Mouse (Mus musculus): ENCODE results near the gene Mindy4. TPM values are rescaled to one million over a fixed set of nuclear protein-coding genes. Genes with fewer than 3 reads are reported as not detected.

Mindy4 gene
- polyA plus RNA-seq, 1 experiment from 2014 or later, result 17.2 TPM

GRCm38 (mm10) chr6:55299482-55299881, 96.3 kb downstream of the Mindy4 start:
- Histone ChIP-seq H3K36me3 (peaks cover 53% of the 10 kb centered on the region), H3K27me3 (ENCODE audit: insufficient read depth, poor library complexity, severe bottlenecking) (no peaks in the 10 kb centered on the region), H3K9me3 (no peaks in the 10 kb centered on the region), H3K27ac (no peak overlapping the region), H3K4me1 (replicated peaks) (0 out of 2 replicates have a peak, but pooled peaks cover 4% of the 10 kb centered on the region), H3K4me3 (no peak overlapping the region)
- WGBS, result 86% methylated on average over 8 of the region's 8 CpGs
- DNase-seq (ENCODE audit: low spot score), result no peak

GRCm38 (mm10) chr6:55299917-55300316, 96.7 kb downstream of the Mindy4 start:
- WGBS, result 91% methylated on average over 2 of the region's 2 CpGs
- peaks cover 53% of the 10 kb centered on the region for H3K36me3 ChIP-seq
- no peaks in the 10 kb centered on the region for H3K27me3 ChIP-seq (ENCODE audit: insufficient read depth, poor library complexity, severe bottlenecking)
- H3K9me3 ChIP-seq, result no peaks in the 10 kb centered on the region
- H3K4me3 ChIP-seq, result no peak overlapping the region
- no peak overlapping the region for H3K27ac ChIP-seq
- no peak for DNase-seq (ENCODE audit: low spot score)
- H3K4me1 ChIP-seq (replicated peaks), result 0 out of 2 replicates have a peak, but pooled peaks cover under 1% of the 10 kb centered on the region

- H3K9me3 ChIP-seq, result no peaks in the 10 kb centered on the region
- peaks cover 53% of the 10 kb centered on the region for H3K36me3 ChIP-seq
- 87% methylated on average over 11 of the region's 11 CpGs for WGBS
- DNase-seq (ENCODE audit: low spot score), result no peak
- H3K27ac ChIP-seq, result no peak overlapping the region
- H3K27me3 ChIP-seq (ENCODE audit: insufficient read depth, poor library complexity, severe bottlenecking), result no peaks in the 10 kb centered on the region
- H3K4me1 ChIP-seq (replicated peaks), result no peaks in the 10 kb centered on the region; the same call in 1 of the 2 replicates
- no peak overlapping the region for H3K4me3 ChIP-seq
Measured at GRCm38 (mm10) chr6:55300704-55301103, 97.5 kb downstream of the Mindy4 start.

GRCm38 (mm10) chr6:55310179-55310578, 107.0 kb downstream of the Mindy4 start:
- Histone ChIP-seq H3K36me3 (peaks cover 15% of the 10 kb centered on the region), H3K4me1 (replicated peaks) (peaks cover 15% of the 10 kb centered on the region), H3K27ac (peak overlapping the region; percentile 69), H3K9me3 (no peaks in the 10 kb centered on the region), H3K4me3 (no peak overlapping the region), H3K27me3 (ENCODE audit: insufficient read depth, poor library complexity, severe bottlenecking) (0 out of 2 replicates have a peak, but pooled peaks cover 4% of the 10 kb centered on the region)
- DNase-seq (ENCODE audit: low spot score), result no peak
- 59% methylated on average over 2 of the region's 2 CpGs for WGBS

- Histone ChIP-seq H3K4me1 (replicated peaks) (peaks cover 15% of the 10 kb centered on the region), H3K9me3 (no peaks in the 10 kb centered on the region), H3K36me3 (peaks cover 15% of the 10 kb centered on the region), H3K4me3 (no peak overlapping the region), H3K27me3 (ENCODE audit: insufficient read depth, poor library complexity, severe bottlenecking) (0 out of 2 replicates have a peak, but pooled peaks cover 4% of the 10 kb centered on the region), H3K27ac (no peak overlapping the region)
- 52% methylated on average over 5 of the region's 5 CpGs for WGBS
- peak; percentile 33 for DNase-seq (ENCODE audit: low spot score)
Measured at GRCm38 (mm10) chr6:55311962-55312361, 108.8 kb downstream of the Mindy4 start.

GRCm38 (mm10) chr6:55313893-55314292, 110.7 kb downstream of the Mindy4 start:
- Histone ChIP-seq H3K27ac (no peak overlapping the region), H3K4me3 (no peak overlapping the region), H3K9me3 (no peaks in the 10 kb centered on the region), H3K27me3 (ENCODE audit: insufficient read depth, poor library complexity, severe bottlenecking) (0 out of 2 replicates have a peak, but pooled peaks cover 4% of the 10 kb centered on the region), H3K36me3 (peaks cover 17% of the 10 kb centered on the region), H3K4me1 (replicated peaks) (peaks cover 15% of the 10 kb centered on the region)
- 86% methylated on average over 4 of the region's 4 CpGs for WGBS
- no peak for DNase-seq (ENCODE audit: low spot score)

GRCm38 (mm10) chr6:55314628-55315027, 111.4 kb downstream of the Mindy4 start:
- H3K36me3 ChIP-seq, result peaks cover 12% of the 10 kb centered on the region
- 0 out of 2 replicates have a peak, but pooled peaks cover 4% of the 10 kb centered on the region for H3K27me3 ChIP-seq (ENCODE audit: insufficient read depth, poor library complexity, severe bottlenecking)
- 94% methylated on average over 8 of the region's 8 CpGs for WGBS

GRCm38 (mm10) chr6:55318597-55318996, 115.4 kb downstream of the Mindy4 start:
- DNase-seq (ENCODE audit: low spot score), result no peak
- 91% methylated on average over 3 of the region's 3 CpGs for WGBS
- Histone ChIP-seq H3K36me3 (peaks cover 9% of the 10 kb centered on the region; the same call in 1 of the 2 replicates), H3K27me3 (ENCODE audit: insufficient read depth, poor library complexity, severe bottlenecking) (0 out of 2 replicates have a peak, but pooled peaks cover 1% of the 10 kb centered on the region), H3K4me1 (replicated peaks) (peaks cover 14% of the 10 kb centered on the region; the same call in 1 of the 2 replicates), H3K4me3 (no peak overlapping the region), H3K27ac (no peak overlapping the region), H3K9me3 (no peaks in the 10 kb centered on the region)

More at GRCm38 (mm10) chr6:55314628-55315027, 111.4 kb downstream of the Mindy4 start:
- H3K27ac ChIP-seq, result no peak overlapping the region
- no peak overlapping the region for H3K4me3 ChIP-seq
- DNase-seq (ENCODE audit: low spot score), result no peak
- peaks cover 20% of the 10 kb centered on the region for H3K4me1 ChIP-seq (replicated peaks)
- H3K9me3 ChIP-seq, result no peaks in the 10 kb centered on the region

GRCm38 (mm10) chr6:55319585-55320551, 116.7 kb downstream of the Mindy4 start:
- Histone ChIP-seq H3K4me1 (replicated peaks) (peaks cover 16% of the 10 kb centered on the region; the same call in 1 of the 2 replicates), H3K9me3 (no peaks in the 10 kb centered on the region), H3K4me3 (no peak overlapping the region), H3K36me3 (peaks cover 9% of the 10 kb centered on the region; the same call in 1 of the 2 replicates), H3K27me3 (ENCODE audit: insufficient read depth, poor library complexity, severe bottlenecking) (no peaks in the 10 kb centered on the region), H3K27ac (no peak overlapping the region; the same call in 1 of the 2 replicates)
- no peak for DNase-seq (ENCODE audit: low spot score)
- WGBS, result 75% methylated on average over 14 of the region's 14 CpGs

GRCm38 (mm10) chr6:55320894-55321293, 117.7 kb downstream of the Mindy4 start:
- 0 out of 2 replicates have a peak overlapping the region, but pooled peaks have one; percentile 2 for H3K27ac ChIP-seq
- DNase-seq (ENCODE audit: low spot score), result no peak
- H3K27me3 ChIP-seq (ENCODE audit: insufficient read depth, poor library complexity, severe bottlenecking), result no peaks in the 10 kb centered on the region
- no peak overlapping the region for H3K4me3 ChIP-seq
- WGBS, result 82% methylated on average over 4 of the region's 4 CpGs
- H3K9me3 ChIP-seq, result no peaks in the 10 kb centered on the region
- H3K4me1 ChIP-seq (replicated peaks), result peaks cover 21% of the 10 kb centered on the region
- peaks cover 9% of the 10 kb centered on the region; the same call in 1 of the 2 replicates for H3K36me3 ChIP-seq

GRCm38 (mm10) chr6:55321518-55321917, 118.3 kb downstream of the Mindy4 start:
- Histone ChIP-seq H3K4me3 (no peak overlapping the region), H3K9me3 (no peaks in the 10 kb centered on the region), H3K4me1 (replicated peaks) (peaks cover 21% of the 10 kb centered on the region), H3K27me3 (ENCODE audit: insufficient read depth, poor library complexity, severe bottlenecking) (no peaks in the 10 kb centered on the region), H3K36me3 (peaks cover 9% of the 10 kb centered on the region; the same call in 1 of the 2 replicates), H3K27ac (0 out of 2 replicates have a peak overlapping the region, but pooled peaks have one; percentile 2)
- no peak for DNase-seq (ENCODE audit: low spot score)
- 74% methylated on average over 6 of the region's 6 CpGs for WGBS

- H3K9me3 ChIP-seq, result no peaks in the 10 kb centered on the region
- peaks cover 9% of the 10 kb centered on the region; the same call in 1 of the 2 replicates for H3K36me3 ChIP-seq
- no peak for DNase-seq (ENCODE audit: low spot score)
- peaks cover 21% of the 10 kb centered on the region for H3K4me1 ChIP-seq (replicated peaks)
- no peak overlapping the region for H3K27ac ChIP-seq
- 89% methylated on average over 2 of the region's 2 CpGs for WGBS
- no peak overlapping the region for H3K4me3 ChIP-seq
- no peaks in the 10 kb centered on the region for H3K27me3 ChIP-seq (ENCODE audit: insufficient read depth, poor library complexity, severe bottlenecking)
Measured at GRCm38 (mm10) chr6:55322980-55323379, 119.8 kb downstream of the Mindy4 start.

All from hindbrain, embryonic 10.5 days (tissue).